Mouse (Mus musculus) brain, adult 2 months (tissue): ENCODE measurements around the gene Chst5.
A peak's percentile ranks its signal among the peaks of the same experiment; 100 is the strongest.
"Not testable (repeated sequence)": the region's sequence is repeated elsewhere in the genome, so short reads cannot be mapped to it uniquely, and the experiment has no call there.

ENCODE experiments used
- DNase-seq: peaks from one replicate; pipeline ENCODE4 v3.0.0; 2011; ENCODE audit warnings: low read depth, low spot score

Chst5 gene

DNA sequence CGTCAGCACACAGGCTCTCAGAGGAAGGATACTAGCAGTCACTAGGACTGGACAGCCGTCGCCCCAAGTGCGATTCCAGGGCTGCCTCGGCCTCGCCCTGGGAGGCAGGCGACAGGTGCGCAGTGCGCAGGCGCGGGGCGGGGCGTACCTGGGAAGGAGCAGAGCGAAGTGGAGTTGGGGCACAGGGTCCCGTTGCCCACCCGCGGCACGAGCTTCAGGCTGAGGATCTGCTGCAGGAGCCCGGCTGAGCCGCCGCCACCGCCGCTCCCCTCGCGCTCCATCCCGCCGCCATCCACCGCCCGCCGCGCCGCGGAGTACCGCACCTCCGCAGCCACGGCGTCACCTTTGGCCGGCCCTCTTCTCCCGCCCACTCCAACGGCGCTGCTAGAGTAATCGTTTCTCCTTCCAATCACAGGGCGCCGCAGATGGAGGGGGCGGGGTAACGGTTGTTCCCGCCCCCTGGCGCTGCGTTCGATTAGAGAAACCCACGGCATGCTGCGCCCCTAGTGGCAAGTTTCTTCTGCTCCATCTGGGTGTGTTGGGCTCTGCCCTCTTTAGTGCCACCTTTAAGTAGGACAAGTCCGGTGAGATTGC lies 33.8 kb downstream of the Chst5 start, which contains the start of gene Tmem170:
Tmem170 (minus strand) TSS at position 396 of the 594 bp plus-strand sequence.
- DNase-seq: peak; percentile 99

DNA sequence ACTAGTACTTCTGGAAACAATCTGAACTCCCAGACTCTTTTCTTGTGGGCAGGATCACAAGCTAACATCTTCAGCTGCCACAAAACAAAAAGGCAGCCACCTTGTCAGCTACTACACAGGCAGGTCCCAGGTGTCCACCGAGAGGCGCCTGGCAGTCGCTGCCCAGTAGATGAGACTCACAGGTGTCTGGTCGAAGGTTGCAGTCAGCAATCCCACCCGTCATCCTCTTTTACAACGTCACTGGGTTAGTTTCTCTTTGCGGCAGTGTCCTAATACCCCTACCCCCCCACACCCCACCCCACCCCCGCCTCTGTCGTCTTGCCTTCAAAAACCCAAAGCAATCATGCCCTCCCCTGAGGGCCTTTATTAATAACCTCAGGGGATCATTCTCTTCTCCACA lies 34.5 kb downstream of the Chst5 start:
- DNase-seq: no peak

- no peak for DNase-seq
These were observed 39.0 kb downstream of the Chst5 start for GRCm38 (mm10) chr8:111871278-111871677.

- DNase-seq: no peak
These were observed 39.9 kb downstream of the Chst5 start for GRCm38 (mm10) chr8:111870379-111870778.

DNA sequence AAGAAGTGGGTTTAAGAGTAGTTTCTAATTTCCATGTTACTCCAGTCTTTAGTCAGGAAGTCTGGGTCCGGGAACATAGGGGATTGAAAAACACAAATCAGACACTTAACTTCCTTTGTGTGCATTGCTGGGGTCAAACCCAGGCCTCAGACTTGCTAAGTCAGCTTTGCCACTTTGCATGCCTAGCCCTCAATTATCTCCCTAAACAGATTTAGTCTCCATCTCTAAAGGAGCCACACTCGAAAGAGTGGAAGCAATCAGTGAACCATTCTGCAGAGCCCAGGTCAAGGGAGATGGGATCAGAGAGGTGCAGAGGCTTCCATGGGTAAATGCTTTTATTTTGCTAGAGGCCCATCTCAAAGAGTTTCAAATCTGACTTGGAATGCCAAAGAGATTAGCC lies 41.6 kb downstream of the Chst5 start:
- DNase-seq: no peak

DNA sequence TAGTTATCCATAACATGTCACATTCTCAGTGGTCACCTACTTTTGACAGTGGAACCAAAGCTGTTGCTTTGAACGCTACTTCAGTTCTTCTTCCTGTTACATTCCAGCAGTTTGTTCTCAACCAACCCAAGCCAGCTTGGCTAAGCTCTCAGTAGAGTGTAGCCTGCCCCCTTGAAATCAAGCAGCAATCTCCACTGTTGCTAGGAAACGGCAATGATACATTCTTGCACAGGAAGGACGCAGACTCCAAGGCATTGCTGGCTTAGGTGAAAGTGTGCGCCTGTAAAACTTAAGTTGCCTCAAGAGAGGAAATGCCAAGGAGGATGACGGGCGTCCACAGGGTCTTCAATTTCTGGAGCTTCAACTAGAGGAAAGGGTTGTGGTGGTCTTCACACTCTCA lies 44.4 kb downstream of the Chst5 start:
- peak; percentile 64 for DNase-seq

GRCm38 (mm10) chr8:111865130-111865852 lies 45.0 kb downstream of the Chst5 start:
- no peak for DNase-seq

GRCm38 (mm10) chr8:111864648-111865047 lies 45.6 kb downstream of the Chst5 start:
- no peak for DNase-seq

DNA sequence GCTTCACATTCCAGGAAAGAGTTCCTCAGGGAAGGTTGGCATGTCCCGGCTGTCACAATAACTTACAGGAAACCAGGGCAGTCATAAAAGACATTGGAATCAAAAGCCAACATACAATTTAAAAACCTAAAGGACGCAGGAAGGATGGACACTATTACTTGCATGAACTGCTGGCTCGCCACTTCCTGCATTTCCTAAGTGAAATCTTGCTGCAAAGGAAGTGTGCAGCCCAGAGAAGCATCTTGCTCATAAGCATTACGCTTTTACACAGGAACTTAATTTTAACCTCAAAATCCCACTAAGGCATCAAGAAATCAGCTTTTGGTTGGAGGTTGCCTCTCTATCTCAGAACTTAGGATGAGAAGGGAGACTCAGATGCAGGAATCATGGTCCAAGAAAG lies 47.0 kb downstream of the Chst5 start:
- no peak for DNase-seq

GRCm38 (mm10) chr8:111855977-111856376 lies 54.3 kb downstream of the Chst5 start:
- no peak for DNase-seq

- DNase-seq: peak; percentile 98
These were observed 56.3 kb downstream of the Chst5 start, which contains the start of gene Cfdp1 for GRCm38 (mm10) chr8:111853861-111854501. Cfdp1 (minus strand) TSS chr8:111854291.

DNA sequence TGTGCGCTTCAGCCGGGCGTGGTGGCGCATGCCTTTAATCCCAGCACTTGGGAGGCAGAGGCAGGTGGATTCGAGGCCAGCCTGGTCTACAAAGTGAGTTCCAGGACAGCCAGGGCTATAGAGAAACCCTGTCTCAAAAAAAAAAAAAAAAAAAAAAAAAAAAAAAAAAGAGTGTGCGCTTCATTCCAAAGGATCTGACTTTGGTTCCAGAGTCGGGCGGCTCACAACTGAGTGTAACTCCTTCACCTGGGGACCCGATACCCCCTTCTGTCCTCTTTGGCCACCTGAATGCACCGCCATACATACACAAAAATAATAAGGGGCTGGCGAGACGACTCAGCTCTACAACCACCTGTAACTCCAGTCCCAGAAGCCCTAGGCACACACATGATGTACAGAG lies 57.0 kb downstream of the Chst5 start:
- not testable (repeated sequence) for DNase-seq

DNA sequence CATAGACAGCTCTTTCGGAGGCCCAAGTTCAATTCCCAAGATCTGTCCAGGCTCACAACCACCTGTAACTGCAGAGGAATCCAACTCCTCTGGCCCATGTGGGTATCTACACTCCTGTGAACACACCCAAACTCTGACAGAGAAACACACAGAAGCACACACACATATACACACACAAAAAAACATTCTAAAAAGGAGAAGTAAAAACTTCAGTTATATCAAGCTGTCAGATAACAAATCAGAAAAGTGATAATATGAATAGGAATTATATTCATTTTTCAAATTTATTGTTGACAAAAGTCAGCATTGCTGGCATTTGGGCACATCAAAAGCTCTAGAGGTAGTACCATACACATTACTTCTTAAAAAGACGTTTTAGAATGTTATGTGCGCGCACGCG lies 63.5 kb downstream of the Chst5 start:
- no peak for DNase-seq
